Mouse (Mus musculus): ENCODE results near the gene Pde7b.

- TF ChIP-seq CTCF (IDR thresholded peaks at IDR 0.05): no peak
- TF ChIP-seq EP300 (IDR thresholded peaks at IDR 0.05; ENCODE audit: insufficient read depth, low read depth, low read length): no peak
- TF ChIP-seq POLR2A (IDR thresholded peaks at IDR 0.05; ENCODE audit: insufficient read depth, low read depth, low read length): no peak
Measured at GRCm38 (mm10) chr10:20462596-20462995, 262.3 kb downstream of the Pde7b start.
